Mouse (Mus musculus): ENCODE results near the gene Spi1. TPM values are rescaled to one million over a fixed set of nuclear protein-coding genes. Genes with fewer than 3 reads are reported as not detected.

Spi1 gene
- total RNA-seq, 2 experiments from 2014 or later, result 2.7 to 3.5 TPM

Other genes with a start within 250 kb of the Spi1 start
- 100 to 1,000 TPM; 189 to 191 TPM for gene Mtch2, start 235.2 kb upstream of the Spi1 start, total RNA-seq (2021)
- 1 to 10 TPM; 7.4 to 7.8 TPM for gene C1qtnf4, start 196.5 kb upstream of the Spi1 start, total RNA-seq (2021)
- 10 to 100 TPM; 18.2 to 18.8 TPM for gene Kbtbd4, start 177.7 kb upstream of the Spi1 start, total RNA-seq (2021)
- gene Ndufs3, start 177.6 kb upstream of the Spi1 start, total RNA-seq (2021), result 100 to 1,000 TPM; 538 to 543 TPM
- gene Celf1, start 142.0 kb upstream of the Spi1 start, total RNA-seq (2021), result 100 to 1,000 TPM; 135 to 145 TPM
- 10 to 100 TPM; 19.3 to 23.3 TPM for gene Rapsn, start 46.8 kb upstream of the Spi1 start, total RNA-seq (2021)
- gene Psmc3, start 28.4 kb upstream of the Spi1 start, total RNA-seq (2021), result 100 to 1,000 TPM; 240 to 248 TPM
- 10 to 100 TPM; 32.6 to 36.8 TPM for gene Slc39a13, start 12.0 kb upstream of the Spi1 start, total RNA-seq (2021)
- 1,000 to 10,000 TPM; 1,781 to 1,857 TPM for gene Mybpc3, start 35.8 kb downstream of the Spi1 start, total RNA-seq (2021)
- gene Madd, start 101.4 kb downstream of the Spi1 start, total RNA-seq (2021), result 1 to 10 TPM; 5.2 to 5.5 TPM
- 1 to 10 TPM; 1.6 to 2.7 TPM for gene Nr1h3, start 120.4 kb downstream of the Spi1 start, total RNA-seq (2021)
- 10 to 100 TPM; 21.0 to 21.8 TPM for gene Acp2, start 120.5 kb downstream of the Spi1 start, total RNA-seq (2021)
- gene Ddb2, start 154.6 kb downstream of the Spi1 start, total RNA-seq (2021), result 1 to 10 TPM; 5.0 to 5.1 TPM
- 10 to 100 TPM; 90.5 to 99.5 TPM for gene Pacsin3, start 173.6 kb downstream of the Spi1 start, total RNA-seq (2021)
- 10 to 100 TPM; 64.1 to 67.4 TPM for gene Arfgap2, start 182.6 kb downstream of the Spi1 start, total RNA-seq (2021)